Mouse (Mus musculus) limb, embryonic 11.5 days (tissue): ENCODE measurements around the gene Paqr7. TPM values are rescaled to one million over a fixed set of nuclear protein-coding genes. Genes with fewer than 3 reads are reported as not detected.
"Not testable (repeated sequence)": the region's sequence is repeated elsewhere in the genome, so short reads cannot be mapped to it uniquely, and the experiment has no call there.

ENCODE experiments used
- ATAC-seq: fragments of 200-750 bp; cut with Nextera tagmentation; 2 replicates; pipeline ENCODE4 v1.8.0; 2017; ENCODE audit warnings: low read depth; ENCODE audit not compliant: insufficient number of reproducible peaks, low FRiP score, low TSS enrichment
- DNase-seq: peaks from one replicate; pipeline ENCODE4 v3.0.0-alpha.2; 2015; ENCODE audit warnings: low spot score
- H3K27ac ChIP-seq: fragments of 300-500 bp; sonication (generic); replicated peaks from 2 replicates; pipeline ENCODE4 v1.5.1; 2014; ENCODE audit warnings: low read depth, mild to moderate bottlenecking, low read length
- H3K27me3 ChIP-seq: fragments of 300-500 bp; sonication (generic); 2 replicates; pipeline ENCODE4 v1.6.1; 2014; ENCODE audit warnings: mild to moderate bottlenecking, low read length, mixed read lengths; ENCODE audit not compliant: control insufficient read depth, insufficient read depth
- H3K36me3 ChIP-seq: fragments of 300-500 bp; sonication (generic); 2 replicates; pipeline ENCODE4 v1.6.1; 2014; ENCODE audit warnings: mild to moderate bottlenecking, low read length, moderate library complexity, mixed read lengths; ENCODE audit not compliant: control insufficient read depth, insufficient read depth
- H3K4me1 ChIP-seq: fragments of 300-500 bp; sonication (generic); 2 replicates; pipeline ENCODE4 v1.6.1; 2014; ENCODE audit warnings: low read length, mixed read lengths; ENCODE audit not compliant: control insufficient read depth, insufficient read depth
- H3K4me2 ChIP-seq: fragments of 300-500 bp; sonication (generic); 2 replicates; pipeline ENCODE4 v1.6.1; 2014; ENCODE audit warnings: low read depth, mild to moderate bottlenecking, moderate library complexity; ENCODE audit not compliant: severe bottlenecking
- H3K4me3 ChIP-seq: fragments of 300-500 bp; sonication (generic); 2 replicates; pipeline ENCODE4 v1.5.1; 2014; ENCODE audit warnings: low read depth, low read length
- H3K9ac ChIP-seq: fragments of 300-500 bp; sonication (generic); 2 replicates; pipeline ENCODE4 v1.6.1; 2014; ENCODE audit warnings: mild to moderate bottlenecking, low read length
- H3K9me3 ChIP-seq: fragments of 300-500 bp; sonication (generic); 2 replicates; pipeline ENCODE4 v1.6.1; 2016; ENCODE audit warnings: low read length; ENCODE audit not compliant: control insufficient read depth
- WGBS: fragments of 180-500 bp; shearing (Covaris S2); extraction: QIAGEN DNeasy Blood & Tissue Kit; methylation state at CpG from one replicate; pipeline ENCODE4 v1.1.7; 2014; 5-methylcytosine and 5-hydroxymethylcytosine counted together
- polyA plus RNA-seq: library from polyadenylated mRNA; unstranded; fragments of >200 nt; fragmentation: Nextera tagmentation; extraction: Ambion mirVana; gene quantifications from 2 replicates; pipeline ENCODE4 v1.2.1, GENCODE M21; 2014

Gene Paqr7
- polyA plus RNA-seq, 1 experiment from 2014 or later, result 0.88 TPM

GRCm38 (mm10) chr4:134488211-134488610 lies 8.3 kb upstream of the Paqr7 start:
- ATAC-seq (no peak), DNase-seq (no peak)
- no peaks in the 10 kb centered on the region for H3K4me1 ChIP-seq
- H3K9me3 ChIP-seq, result no peaks in the 10 kb centered on the region
- no peak overlapping the region for H3K27ac ChIP-seq
- H3K4me3 ChIP-seq, result no peak overlapping the region
- no peak overlapping the region for H3K9ac ChIP-seq
- H3K36me3 ChIP-seq, result no peaks in the 10 kb centered on the region
- no peak overlapping the region for H3K4me2 ChIP-seq
- WGBS, result 90% methylated on average over 5 of the region's 5 CpGs
- no peaks in the 10 kb centered on the region for H3K27me3 ChIP-seq

GRCm38 (mm10) chr4:134489986-134490665 lies 6.4 kb upstream of the Paqr7 start:
- H3K4me2 ChIP-seq, result no peak overlapping the region
- H3K36me3 ChIP-seq, result no peaks in the 10 kb centered on the region
- 92% methylated on average over 11 of the region's 11 CpGs for WGBS
- no peaks in the 10 kb centered on the region for H3K4me1 ChIP-seq
- H3K27me3 ChIP-seq, result no peaks in the 10 kb centered on the region
- no peak overlapping the region for H3K9ac ChIP-seq
- H3K9me3 ChIP-seq, result no peaks in the 10 kb centered on the region
- H3K27ac ChIP-seq, result no peak overlapping the region
- no peak for DNase-seq
- no peak overlapping the region for H3K4me3 ChIP-seq
- ATAC-seq, result no peak

GRCm38 (mm10) chr4:134491716-134492115 lies 4.8 kb upstream of the Paqr7 start:
- no peak for DNase-seq
- no peak overlapping the region for H3K27ac ChIP-seq
- H3K36me3 ChIP-seq, result no peaks in the 10 kb centered on the region

GRCm38 (mm10) chr4:134494161-134494560 lies 2.3 kb upstream of the Paqr7 start:
- not testable (repeated sequence) for H3K9ac ChIP-seq, DNase-seq, H3K27me3 ChIP-seq, H3K4me3 ChIP-seq, H3K9me3 ChIP-seq, H3K36me3 ChIP-seq, H3K27ac ChIP-seq, ATAC-seq, H3K4me2 ChIP-seq
- 90% methylated on average over 6 of the region's 6 CpGs for whole genome bisulfite sequencing
- 0 out of 2 replicates have a peak, but pooled peaks cover 10% of the 10 kb centered on the region for H3K4me1 ChIP-seq

More at GRCm38 (mm10) chr4:134491716-134492115, 4.8 kb upstream of the Paqr7 start:
- Histone ChIP-seq H3K9ac (peak overlapping the region; percentile 12; the same call in 1 of the 2 replicates), H3K4me1 (0 out of 2 replicates have a peak, but pooled peaks cover 5% of the 10 kb centered on the region), H3K27me3 (no peaks in the 10 kb centered on the region), H3K4me2 (no peak overlapping the region), H3K9me3 (no peaks in the 10 kb centered on the region), H3K4me3 (no peak overlapping the region)
- no peak for ATAC-seq
- 83% methylated on average over 6 of the region's 6 CpGs for WGBS

- Histone ChIP-seq H3K4me1 (0 out of 2 replicates have a peak, but pooled peaks cover 10% of the 10 kb centered on the region), H3K36me3 (no peaks in the 10 kb centered on the region; the same call in 1 of the 2 replicates), H3K27me3 (0 out of 2 replicates have a peak, but pooled peaks cover 2% of the 10 kb centered on the region), H3K9me3 (no peaks in the 10 kb centered on the region), H3K4me2 (no peak overlapping the region), H3K9ac (no peak overlapping the region), H3K4me3 (no peak overlapping the region), H3K27ac (no peak overlapping the region)
- ATAC-seq (no peak), DNase-seq (peak; percentile 39)
- 73% methylated on average over 16 of the region's 16 CpGs for WGBS
These were observed 1.5 kb upstream of the Paqr7 start for GRCm38 (mm10) chr4:134494780-134495545.

GRCm38 (mm10) chr4:134495546-134495923 lies 962 bp upstream of the Paqr7 start:
- DNase-seq, result no peak
- Histone ChIP-seq H3K36me3 (no peaks in the 10 kb centered on the region; the same call in 1 of the 2 replicates), H3K9ac (no peak overlapping the region), H3K4me2 (no peak overlapping the region), H3K27me3 (0 out of 2 replicates have a peak, but pooled peaks cover 2% of the 10 kb centered on the region), H3K4me3 (no peak overlapping the region), H3K9me3 (no peaks in the 10 kb centered on the region), H3K4me1 (0 out of 2 replicates have a peak, but pooled peaks cover 10% of the 10 kb centered on the region), H3K27ac (no peak overlapping the region)
- ATAC-seq, result no peak
- 82% methylated on average over 5 of the region's 5 CpGs for WGBS

GRCm38 (mm10) chr4:134497223-134497622 lies 726 bp downstream of the Paqr7 start:
- ATAC-seq, result no peak
- Histone ChIP-seq H3K9me3 (no peaks in the 10 kb centered on the region), H3K36me3 (no peaks in the 10 kb centered on the region; the same call in 1 of the 2 replicates), H3K4me1 (0 out of 2 replicates have a peak, but pooled peaks cover 10% of the 10 kb centered on the region), H3K4me2 (peak overlapping the region; percentile 95), H3K4me3 (peak overlapping the region; percentile 42), H3K9ac (peak overlapping the region; percentile 66; the same call in 1 of the 2 replicates), H3K27me3 (0 out of 2 replicates have a peak, but pooled peaks cover 2% of the 10 kb centered on the region), H3K27ac (no peak overlapping the region)
- DNase-seq, result no peak
- WGBS, result 16% methylated on average over 6 of the region's 6 CpGs

GRCm38 (mm10) chr4:134497986-134498731 lies 1.7 kb downstream of the Paqr7 start:
- ATAC-seq (no peak), DNase-seq (no peak)
- H3K9ac ChIP-seq, result no peak overlapping the region
- H3K9me3 ChIP-seq, result no peaks in the 10 kb centered on the region
- no peak overlapping the region for H3K27ac ChIP-seq
- 0 out of 2 replicates have a peak, but pooled peaks cover 10% of the 10 kb centered on the region for H3K4me1 ChIP-seq
- no peak overlapping the region for H3K4me2 ChIP-seq
- H3K4me3 ChIP-seq, result no peak overlapping the region
- 0 out of 2 replicates have a peak, but pooled peaks cover 2% of the 10 kb centered on the region for H3K27me3 ChIP-seq
- no peaks in the 10 kb centered on the region; the same call in 1 of the 2 replicates for H3K36me3 ChIP-seq
- 84% methylated on average over 12 of the region's 12 CpGs for WGBS
